ENCODE assay signal across 20 mouse cellular contexts in the genomic region with DNA sequence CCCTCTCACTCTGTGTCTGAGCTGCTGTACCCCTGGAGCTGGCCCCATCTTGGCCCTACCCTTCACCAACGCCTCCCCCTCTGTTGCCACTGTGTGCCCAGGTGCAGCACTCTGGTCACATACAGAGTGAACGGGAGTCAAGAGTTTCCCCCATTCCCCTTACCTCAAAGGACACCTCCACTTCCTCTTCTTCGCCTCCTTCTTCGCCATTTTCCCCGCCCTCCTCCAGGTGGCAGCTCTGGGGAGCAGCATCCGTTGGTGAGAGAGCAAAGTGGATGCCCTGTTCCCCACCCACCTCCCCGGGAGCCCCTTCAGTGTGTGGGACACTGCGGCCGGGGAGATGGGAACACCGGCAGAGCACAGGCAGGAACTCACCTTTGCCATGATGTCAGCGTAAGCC.
DNase-seq lines count a peak whose midpoint lies in the region; ATAC-seq and TF ChIP-seq lines count a peak whose summit lies in the region.
"Had no signal": no experiment of that assay in that cellular context is flagged by ENCODE, and none has a peak within 500 bp of the region (broad histone marks: within the 10 kb centered on the region; RNA-seq: fewer than 3 reads in every experiment).

No protein-coding gene starts in this region.

- DNase-seq in MEL (ENCODE audit: low read depth, low spot score) (peak; percentile 19), liver (no peak)
- DNase-seq in thymus, postnatal 14 days = peak; percentile 57
- DNase-seq in adrenal gland, postnatal 14 days = no peak
- no peak for DNase-seq in c-Kit-positive CD71-positive TER-119-positive erythroid progenitor cells, embryonic 14.5 days (ENCODE audit: low spot score)
- DNase-seq: adrenal gland, postnatal 10 days; cerebellum, adult 18-20 months; cerebellum, adult 9-11 months; cerebellum, postnatal 36 days; gastrocnemius, postnatal 36 days; heart, adult 2 months; heart, postnatal 14 days had no signal

- TF ChIP-seq EP300 in MEL (IDR thresholded peaks at IDR 0.05; ENCODE audit: low read depth in 1 of 2, low read length in 2 of 2) = no peak

- TF ChIP-seq CTCF in MEL (IDR thresholded peaks at IDR 0.05 in 2 of 3, conservative IDR thresholded peaks at IDR 0.05 in 1 of 3; ENCODE audit: control insufficient read depth in 1 of 3, insufficient read depth in 1 of 3, low read depth in 2 of 3, low read length in 3 of 3, poor library complexity in 1 of 3, severe bottlenecking in 1 of 3) = peak in 1 of 3 experiments; percentile 19; a peak in 1 of 6 replicates

- H3K9me3 ChIP-seq in MEL (replicated peaks; ENCODE audit: insufficient read depth, low read length) = no peaks in the 10 kb centered on the region
- H3K9me3 ChIP-seq: embryonic facial prominence, embryonic 13.5 days; forebrain, embryonic 12.5 days; heart, embryonic 15.5 days; hindbrain, embryonic 13.5 days had no signal

- no peak for TF ChIP-seq POLR2A in MEL (IDR thresholded peaks at IDR 0.05; ENCODE audit: control insufficient read depth in 1 of 2, insufficient read depth in 1 of 2, low read depth in 1 of 2, low read length in 2 of 2, poor library complexity in 1 of 2)

- H3K27me3 ChIP-seq in MEL (ENCODE audit: control insufficient read depth in 1 of 2, insufficient read depth in 2 of 2, low read length in 2 of 2) = no peaks in the 10 kb centered on the region

- no peak for TF ChIP-seq RAD21 in MEL (IDR thresholded peaks at IDR 0.05; ENCODE audit: low read depth, low read length)

- peak; percentile 30; the same call in 1 of the 2 replicates for ATAC-seq in megakaryocyte, adult 5-6 weeks (ENCODE audit: poor library complexity, severe bottlenecking)
- ATAC-seq: CD4-positive, CD25-positive, alpha-beta regulatory T cell, adult 4 months; hindbrain, postnatal 0 days had no signal

- H3K9ac ChIP-seq in MEL (ENCODE audit: control insufficient read depth, low read depth, low read length, poor library complexity, severe bottlenecking) = no peak overlapping the region
- H3K9ac ChIP-seq: embryonic facial prominence, embryonic 13.5 days; forebrain, embryonic 12.5 days; heart, embryonic 15.5 days; hindbrain, embryonic 13.5 days had no signal

- no peak overlapping the region for H3K4me3 ChIP-seq in MEL (ENCODE audit: control insufficient read depth in 1 of 2, insufficient read depth in 1 of 2, low read depth in 2 of 2, low read length in 2 of 2)
- H3K4me3 ChIP-seq: embryonic facial prominence, embryonic 13.5 days; forebrain, embryonic 12.5 days; heart, adult 2 months; heart, embryonic 15.5 days; hindbrain, embryonic 13.5 days had no signal

- no peaks in the 10 kb centered on the region for H3K36me3 ChIP-seq in MEL (ENCODE audit: control insufficient read depth in 1 of 2, insufficient read depth in 2 of 2, low read length in 2 of 2)
- H3K36me3 ChIP-seq: embryonic facial prominence, embryonic 13.5 days; forebrain, embryonic 12.5 days; G1E; heart, embryonic 15.5 days; hindbrain, embryonic 13.5 days had no signal

- no peaks in the 10 kb centered on the region for H3K4me1 ChIP-seq in MEL (ENCODE audit: control insufficient read depth in 1 of 2, insufficient read depth in 2 of 2, low read length in 2 of 2)

- H3K27ac ChIP-seq in MEL (ENCODE audit: control insufficient read depth, low read depth, low read length) = no peak overlapping the region
- H3K27ac ChIP-seq: embryonic facial prominence, embryonic 13.5 days; forebrain, embryonic 12.5 days; heart, adult 2 months; heart, embryonic 15.5 days; hindbrain, embryonic 13.5 days; hindbrain, postnatal 0 days had no signal

- H3K79me2 ChIP-seq in MEL (ENCODE audit: control insufficient read depth, insufficient read depth, low read length, poor library complexity) = no peaks in the 10 kb centered on the region

TF ChIP-seq in MEL, 35 proteins besides CTCF, POLR2A, EP300 and RAD21:
- TF ChIP-seq UBTF (IDR thresholded peaks at IDR 0.05; ENCODE audit: borderline replicate concordance, insufficient read depth, low read depth, low read length) = no peak
- TF ChIP-seq GATA1 (IDR thresholded peaks at IDR 0.05; ENCODE audit: low read depth, low read length) = no peak
- no peak for TF ChIP-seq ETS1 (IDR thresholded peaks at IDR 0.05; ENCODE audit: low read depth, low read length)
- no peak for TF ChIP-seq ZMIZ1 (IDR thresholded peaks at IDR 0.05; ENCODE audit: low read depth, low read length)
- no peak for TF ChIP-seq TCF12 (IDR thresholded peaks at IDR 0.05; ENCODE audit: low read depth, low read length)
- no peak for TF ChIP-seq MAZ (IDR thresholded peaks at IDR 0.05; ENCODE audit: low read depth, low read length)
- no peak for TF ChIP-seq HCFC1 (IDR thresholded peaks at IDR 0.05; ENCODE audit: low read depth, low read length)
- TF ChIP-seq NELFE (IDR thresholded peaks at IDR 0.05; ENCODE audit: low read depth, low read length) = no peak
- no peak for TF ChIP-seq MYB (IDR thresholded peaks at IDR 0.05; ENCODE audit: low read depth, low read length)
- no peak for TF ChIP-seq POLR2AphosphoS5 (IDR thresholded peaks at IDR 0.05; ENCODE audit: borderline replicate concordance, low read depth, low read length)
- no peak for TF ChIP-seq BHLHE40 (IDR thresholded peaks at IDR 0.05; ENCODE audit: borderline replicate concordance, low read depth, low read length)
- TF ChIP-seq TAL1 (IDR thresholded peaks at IDR 0.05; ENCODE audit: low read length) = no peak
- TF ChIP-seq MAFK (IDR thresholded peaks at IDR 0.05; ENCODE audit: borderline replicate concordance, low read depth, low read length) = no peak
- no peak for TF ChIP-seq E2F4 (IDR thresholded peaks at IDR 0.05; ENCODE audit: borderline replicate concordance, low read depth, low read length)

Comparison
In these comparisons a context has a peak if more than half of its experiments do, and no peak if none do; other contexts are left out.
1. DNase-seq: peak in MEL (single experiment) and thymus, postnatal 14 days (single experiment); none in adrenal gland, postnatal 14 days (single experiment), liver (single experiment) and c-Kit-positive CD71-positive TER-119-positive erythroid progenitor cells, embryonic 14.5 days (single experiment).